Mouse (Mus musculus) megakaryocyte, embryonic 14.5 days (primary cell): ENCODE measurements around the gene St6galnac3. TPM values are rescaled to one million over a fixed set of nuclear protein-coding genes. Genes with fewer than 3 reads are reported as not detected.

Experiments
- H3K27me3 ChIP-seq: replicated peaks from 2 replicates; pipeline ENCODE3; 2012; ENCODE audit warnings: inconsistent platforms
- H3K36me3 ChIP-seq: replicated peaks from 2 replicates; pipeline ENCODE3; 2012; ENCODE audit warnings: low read length, inconsistent platforms, mixed read lengths
- H3K4me1 ChIP-seq: 2 replicates; pipeline ENCODE4 v1.6.1; 2012; ENCODE audit warnings: inconsistent platforms
- H3K4me3 ChIP-seq: replicated peaks from 2 replicates; pipeline ENCODE3; 2012; ENCODE audit warnings: moderate library complexity, mild to moderate bottlenecking, inconsistent platforms
- H3K9me3 ChIP-seq: 2 replicates; pipeline ENCODE4 v1.6.1; 2012; ENCODE audit warnings: inconsistent platforms
- FLI1 ChIP-seq: IDR thresholded peaks from 2 replicates; pipeline ENCODE4 v1.6.1; 2012; ENCODE audit warnings: low read length, inconsistent platforms, mixed read lengths
- GATA1 ChIP-seq: IDR thresholded peaks from 3 replicates; pipeline ENCODE4 v1.6.1; 2012; ENCODE audit warnings: mixed read lengths, low read length, inconsistent platforms, borderline replicate concordance
- polyA plus RNA-seq: library from polyadenylated mRNA; stranded (reverse); fragments of >175 nt; gene quantifications from 2 replicates; pipeline ENCODE4 v1.2.3, GENCODE M21; 2012; ENCODE audit warnings: low replicate concordance; ENCODE audit not compliant: insufficient read depth

The St6galnac3 gene
- polyA plus RNA-seq, 1 experiment: 0.04 TPM

- no peak overlapping the region for H3K4me3 ChIP-seq
- H3K27me3 ChIP-seq: peaks cover 8% of the 10 kb centered on the region
- peaks cover 22% of the 10 kb centered on the region for H3K9me3 ChIP-seq
- no peaks in the 10 kb centered on the region for H3K36me3 ChIP-seq
- H3K4me1 ChIP-seq: no peaks in the 10 kb centered on the region
- no peak for TF ChIP-seq GATA1
- TF ChIP-seq FLI1: no peak
Measured at GRCm38 (mm10) chr3:153751435-153751834, 26.5 kb upstream of the St6galnac3 start.

GRCm38 (mm10) chr3:153749359-153749758, 24.4 kb upstream of the St6galnac3 start:
- peaks cover 8% of the 10 kb centered on the region for H3K27me3 ChIP-seq
- no peak overlapping the region for H3K4me3 ChIP-seq
- no peaks in the 10 kb centered on the region for H3K36me3 ChIP-seq
- H3K9me3 ChIP-seq: peaks cover 11% of the 10 kb centered on the region; the same call in 1 of the 2 replicates
- no peaks in the 10 kb centered on the region for H3K4me1 ChIP-seq
- TF ChIP-seq GATA1: no peak

GRCm38 (mm10) chr3:153748293-153748692, 23.3 kb upstream of the St6galnac3 start:
- H3K4me1 ChIP-seq: no peaks in the 10 kb centered on the region
- H3K9me3 ChIP-seq: 0 out of 2 replicates have a peak, but pooled peaks cover 2% of the 10 kb centered on the region
- no peak for TF ChIP-seq GATA1
- no peak for TF ChIP-seq FLI1
- peaks cover 8% of the 10 kb centered on the region for H3K27me3 ChIP-seq
- H3K36me3 ChIP-seq: no peaks in the 10 kb centered on the region
- H3K4me3 ChIP-seq: no peak overlapping the region

- H3K4me1 ChIP-seq: no peaks in the 10 kb centered on the region
- H3K27me3 ChIP-seq: peaks cover 29% of the 10 kb centered on the region
- no peaks in the 10 kb centered on the region for H3K36me3 ChIP-seq
- H3K9me3 ChIP-seq: no peaks in the 10 kb centered on the region
- TF ChIP-seq FLI1 (no peak), GATA1 (no peak)
- no peak overlapping the region for H3K4me3 ChIP-seq
Measured at GRCm38 (mm10) chr3:153745099-153745498, 20.1 kb upstream of the St6galnac3 start.

- Histone ChIP-seq H3K9me3 (no peaks in the 10 kb centered on the region), H3K4me3 (no peak overlapping the region), H3K4me1 (no peaks in the 10 kb centered on the region), H3K36me3 (no peaks in the 10 kb centered on the region), H3K27me3 (peaks cover 34% of the 10 kb centered on the region)
- no peak for TF ChIP-seq FLI1
- TF ChIP-seq GATA1: no peak
Measured at GRCm38 (mm10) chr3:153744447-153744846, 19.5 kb upstream of the St6galnac3 start.

GRCm38 (mm10) chr3:153741800-153742199, 16.8 kb upstream of the St6galnac3 start:
- no peaks in the 10 kb centered on the region; the same call in 1 of the 2 replicates for H3K4me1 ChIP-seq
- H3K4me3 ChIP-seq: no peak overlapping the region
- H3K36me3 ChIP-seq: no peaks in the 10 kb centered on the region
- TF ChIP-seq GATA1: no peak
- TF ChIP-seq FLI1: no peak
- H3K9me3 ChIP-seq: no peaks in the 10 kb centered on the region
- peaks cover 50% of the 10 kb centered on the region for H3K27me3 ChIP-seq

GRCm38 (mm10) chr3:153739351-153739750, 14.4 kb upstream of the St6galnac3 start:
- Histone ChIP-seq H3K36me3 (no peaks in the 10 kb centered on the region), H3K4me1 (no peaks in the 10 kb centered on the region; the same call in 1 of the 2 replicates), H3K27me3 (peaks cover 60% of the 10 kb centered on the region), H3K4me3 (no peak overlapping the region), H3K9me3 (no peaks in the 10 kb centered on the region)
- TF ChIP-seq FLI1 (no peak), GATA1 (no peak)

- no peak overlapping the region for H3K4me3 ChIP-seq
- H3K4me1 ChIP-seq: peaks cover 3% of the 10 kb centered on the region; the same call in 1 of the 2 replicates
- H3K27me3 ChIP-seq: peaks cover 60% of the 10 kb centered on the region
- no peaks in the 10 kb centered on the region for H3K9me3 ChIP-seq
- H3K36me3 ChIP-seq: no peaks in the 10 kb centered on the region
- TF ChIP-seq GATA1 (no peak), FLI1 (no peak)
Measured at GRCm38 (mm10) chr3:153738421-153738820, 13.4 kb upstream of the St6galnac3 start.

GRCm38 (mm10) chr3:153736756-153737280, 11.8 kb upstream of the St6galnac3 start:
- Histone ChIP-seq H3K27me3 (peaks cover 50% of the 10 kb centered on the region), H3K4me3 (no peak overlapping the region), H3K36me3 (no peaks in the 10 kb centered on the region), H3K9me3 (no peaks in the 10 kb centered on the region), H3K4me1 (peaks cover 3% of the 10 kb centered on the region; the same call in 1 of the 2 replicates)
- TF ChIP-seq FLI1 (no peak), GATA1 (no peak)

- TF ChIP-seq GATA1 (no peak), FLI1 (no peak)
- Histone ChIP-seq H3K4me1 (peaks cover 3% of the 10 kb centered on the region; the same call in 1 of the 2 replicates), H3K27me3 (peaks cover 43% of the 10 kb centered on the region), H3K9me3 (no peaks in the 10 kb centered on the region), H3K36me3 (no peaks in the 10 kb centered on the region), H3K4me3 (no peak overlapping the region)
Measured at GRCm38 (mm10) chr3:153735796-153736549, 11.0 kb upstream of the St6galnac3 start.
